Mouse (Mus musculus) heart, postnatal 0 days (tissue): ENCODE results near the gene Cd300lf.

Source experiments
- CTCF ChIP-seq: IDR thresholded peaks from 2 replicates; pipeline ENCODE4 v1.5.1; 2016; ENCODE audit warnings: antibody characterized with exemption, control low read depth, low read depth
- EP300 ChIP-seq: IDR thresholded peaks from 2 replicates; pipeline ENCODE4 v1.6.1; 2016; ENCODE audit warnings: antibody characterized with exemption, low read depth

DNA sequence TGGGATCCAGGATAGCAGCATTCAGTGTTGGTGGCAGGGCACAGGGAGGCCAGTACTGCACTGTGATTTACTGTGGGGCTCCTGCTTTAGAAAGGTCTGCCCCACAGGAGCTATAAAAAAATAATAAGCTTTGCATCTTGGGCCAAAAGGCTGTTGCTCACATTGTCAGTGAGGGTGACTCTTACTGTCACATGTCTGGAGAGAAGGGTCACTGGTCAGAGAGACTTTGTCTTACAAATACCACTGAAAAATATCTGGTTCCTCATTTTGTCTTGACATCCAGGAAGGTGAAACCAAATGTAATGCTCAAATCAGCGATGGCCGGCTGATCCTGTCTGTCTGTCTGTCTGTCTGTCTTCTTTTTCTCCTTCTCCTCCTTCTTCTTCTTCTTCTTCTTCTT is 8.2 kb upstream of the Cd300lf start:
- TF ChIP-seq CTCF (no peak), EP300 (no peak)
